Comparison of ENCODE assay signal across 8 mouse cellular contexts in genomic region chrX:142681616-142682141, GRCm38 (mm10). TPM values are rescaled to one million over a fixed set of nuclear protein-coding genes. Genes with fewer than 3 reads are reported as not detected.
DNase-seq lines count a peak whose midpoint lies in the region; ATAC-seq lines count a peak whose summit lies in the region.

No protein-coding gene starts in this region.

- peak overlapping the region; percentile 66 for H3K4me3 ChIP-seq in forebrain, embryonic 15.5 days
- peak overlapping the region; percentile 60 for H3K4me3 ChIP-seq in neural tube, embryonic 12.5 days

- H3K4me1 ChIP-seq in forebrain, embryonic 15.5 days = peaks cover 34% of the 10 kb centered on the region
- peaks cover 6% of the 10 kb centered on the region for H3K4me1 ChIP-seq in neural tube, embryonic 12.5 days

- H3K9ac ChIP-seq in forebrain, embryonic 15.5 days (replicated peaks) = peak overlapping the region; percentile 66
- peak overlapping the region; percentile 80 for H3K9ac ChIP-seq in neural tube, embryonic 12.5 days

- H3K36me3 ChIP-seq in forebrain, embryonic 15.5 days = no peaks in the 10 kb centered on the region
- H3K36me3 ChIP-seq in neural tube, embryonic 12.5 days = no peaks in the 10 kb centered on the region

- peak; percentile 46 to 53 for DNase-seq in right cerebral cortex, postnatal 10 days (ENCODE audit: low spot score in 2 of 2)
- DNase-seq in right cerebral cortex, adult 18-20 months = no peak
- peak; percentile 78 to 87 for DNase-seq in adrenal gland, postnatal 36 days
- peak; percentile 70 to 73 for DNase-seq in lung, adult 18-20 months

- ATAC-seq in forebrain, embryonic 15.5 days (replicated peaks) = peak; percentile 51; the same call in 1 of the 2 replicates
- peak; percentile 27 for ATAC-seq in inflammation-experienced regulatory T-cells, adult 6 months
- peak; percentile 59 for ATAC-seq in neural tube, embryonic 12.5 days (ENCODE audit: low FRiP score, low read depth)
- ATAC-seq in CD4-positive, CD25-positive, alpha-beta regulatory T cell, adult 4 months = no peak

- H3K4me2 ChIP-seq in forebrain, embryonic 15.5 days (replicated peaks) = peak overlapping the region; percentile 64
- peak overlapping the region; percentile 60 for H3K4me2 ChIP-seq in neural tube, embryonic 12.5 days (replicated peaks)

- H3K27me3 ChIP-seq in forebrain, embryonic 15.5 days = no peaks in the 10 kb centered on the region
- H3K27me3 ChIP-seq in neural tube, embryonic 12.5 days (replicated peaks) = peaks cover 12% of the 10 kb centered on the region

- H3K9me3 ChIP-seq in forebrain, embryonic 15.5 days = no peaks in the 10 kb centered on the region
- no peaks in the 10 kb centered on the region for H3K9me3 ChIP-seq in neural tube, embryonic 12.5 days

- WGBS in forebrain, embryonic 15.5 days = 18% methylated on average over 16 of the region's 43 CpGs
- WGBS in neural tube, embryonic 12.5 days = 26% methylated on average over 9 of the region's 43 CpGs

- peak overlapping the region; percentile 85 for H3K27ac ChIP-seq in forebrain, embryonic 15.5 days (replicated peaks)
- peak overlapping the region; percentile 68 for H3K27ac ChIP-seq in neural tube, embryonic 12.5 days

RNA-seq across cellular contexts. Expression of gene Tmem164, which starts 0.5 kb away (rescaled TPM):
- 10 to 100 TPM; 38.1 to 40.8 TPM for total RNA-seq in adrenal gland, postnatal 36 days (2021)
- polyA plus RNA-seq in forebrain, embryonic 15.5 days (2015; fragmentation: Nextera tagmentation; extraction: Ambion mirVana) = 22.9 and 23.8 TPM in 2 replicates
- 10 to 100 TPM; 15.3 to 19.7 (median 18.9) TPM for polyA plus RNA-seq in inflammation-experienced regulatory T-cells, adult 6 months (2017; shearing (Covaris generic))
- 52.4 and 57.0 TPM in 2 replicates for polyA plus RNA-seq in neural tube, embryonic 12.5 days (2016; fragmentation: Nextera tagmentation; extraction: Ambion mirVana)
- 10 to 100 TPM; 20.1 to 23.9 TPM for polyA plus RNA-seq in CD4-positive, CD25-positive, alpha-beta regulatory T cell, adult 4 months (2017; shearing (Covaris generic))
